Mouse (Mus musculus) lung, adult 18-20 months (tissue): ENCODE data around the gene Mospd3.
A peak's percentile ranks its signal among the peaks of the same experiment; 100 is the strongest.

ENCODE experiments used
- DNase-seq, 2 experiments: peaks; one replicate each; pipeline ENCODE4 v3.0.0; 2022; ENCODE audit warnings: mixed read lengths in 2 of 2

Gene Mospd3

GRCm38 (mm10) chr5:137570691-137571586, 29.9 kb downstream of the Mospd3 start:
- no peak for DNase-seq

- DNase-seq: no peak
These were observed 30.7 kb downstream of the Mospd3 start for GRCm38 (mm10) chr5:137570181-137570580.

DNA sequence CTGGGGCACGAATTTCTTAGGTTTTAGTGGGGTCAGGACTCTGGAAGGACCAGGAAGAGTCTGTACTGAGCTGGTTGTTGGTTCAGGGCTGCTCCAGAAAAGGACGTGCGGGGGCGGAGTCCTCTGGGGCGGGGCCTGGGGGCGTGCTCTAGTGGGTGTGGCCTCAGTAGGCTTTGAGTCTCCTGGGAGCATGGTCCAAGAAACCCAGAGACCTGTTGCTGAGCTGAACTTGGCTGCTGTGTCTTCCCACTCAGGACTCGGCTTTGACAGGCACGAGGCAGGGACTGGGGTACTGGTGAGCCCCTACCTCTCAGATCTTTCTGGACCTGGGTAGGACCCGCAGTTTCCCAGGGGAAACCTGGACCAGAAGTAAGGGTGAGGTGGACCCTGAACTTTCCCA, 31.2 kb downstream of the Mospd3 start, which contains the start of gene Tfr2:
Tfr2 (plus strand) TSS at position 176 of the 400 bp plus-strand sequence.
- peak; percentile 64 to 69 for DNase-seq

DNA sequence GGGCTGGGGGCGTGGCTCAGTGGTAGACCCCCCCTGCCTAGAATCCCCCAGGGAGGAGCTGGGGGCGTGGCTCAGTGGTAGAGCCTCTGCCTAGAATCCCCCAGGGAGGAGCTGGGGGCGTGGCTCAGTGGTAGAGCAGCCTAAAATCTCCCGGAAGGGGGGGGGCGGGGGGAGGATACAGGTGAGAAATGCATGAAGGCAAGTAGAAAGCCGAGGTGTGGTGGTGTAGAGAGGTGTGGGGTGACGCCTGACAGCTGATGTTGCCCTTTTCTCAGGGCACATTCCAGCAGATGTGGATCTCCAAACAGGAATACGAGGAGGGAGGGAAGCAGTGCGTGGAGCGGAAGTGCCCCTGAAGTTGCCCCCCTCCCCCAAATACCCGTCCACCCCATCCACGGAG, 31.8 kb downstream of the Mospd3 start:
- no peak for DNase-seq

DNA sequence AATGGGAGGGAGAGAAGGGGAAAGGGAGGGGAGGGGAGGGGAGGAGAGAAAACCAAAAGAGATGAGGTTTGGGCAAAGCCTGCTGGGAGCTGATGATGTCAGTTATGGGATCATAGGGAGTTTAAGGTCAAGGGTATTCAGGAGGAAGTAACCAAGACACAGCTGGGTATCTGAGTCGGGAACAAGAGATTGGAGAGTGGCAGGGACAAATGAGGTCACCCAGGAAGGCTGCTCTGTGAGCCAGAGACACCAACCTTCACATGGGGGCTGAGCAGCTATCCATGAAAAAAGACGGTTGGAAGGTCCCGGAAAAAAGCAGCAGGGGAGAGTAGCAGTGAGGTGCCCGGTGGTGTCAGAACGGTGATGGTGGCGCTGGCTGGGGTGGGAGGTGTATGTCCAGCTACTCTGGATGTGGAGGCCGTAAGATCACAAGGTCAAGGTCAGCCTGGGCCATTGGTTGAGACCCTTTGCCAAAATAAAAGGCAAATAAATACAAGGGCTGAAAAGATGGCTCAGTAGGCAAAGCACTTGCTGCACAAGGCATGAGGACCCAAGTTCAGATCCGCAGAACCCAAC, 32.5 kb downstream of the Mospd3 start:
- no peak for DNase-seq

GRCm38 (mm10) chr5:137566416-137566815, 34.4 kb downstream of the Mospd3 start:
- no peak for DNase-seq

GRCm38 (mm10) chr5:137565744-137566143, 35.1 kb downstream of the Mospd3 start:
- no peak for DNase-seq

DNA sequence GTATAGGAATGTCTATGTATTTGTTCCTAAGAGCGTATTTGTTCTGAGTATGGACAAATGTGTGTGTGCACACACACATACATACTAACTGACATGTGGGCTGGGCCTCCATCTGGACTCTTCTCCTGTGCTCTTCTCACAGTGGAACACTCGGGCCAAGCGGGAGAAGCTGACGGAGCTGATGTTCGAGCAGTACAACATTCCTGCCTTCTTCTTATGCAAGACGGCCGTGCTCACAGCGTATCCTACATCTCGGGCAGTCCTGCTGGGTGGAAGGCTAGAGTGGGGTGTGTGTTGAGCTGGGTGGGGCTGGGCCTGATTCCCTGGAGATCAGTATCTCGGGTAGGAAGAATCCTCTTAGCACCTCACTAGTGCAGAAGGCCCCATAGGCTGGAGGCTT, 37.9 kb downstream of the Mospd3 start:
- no peak for DNase-seq

DNA sequence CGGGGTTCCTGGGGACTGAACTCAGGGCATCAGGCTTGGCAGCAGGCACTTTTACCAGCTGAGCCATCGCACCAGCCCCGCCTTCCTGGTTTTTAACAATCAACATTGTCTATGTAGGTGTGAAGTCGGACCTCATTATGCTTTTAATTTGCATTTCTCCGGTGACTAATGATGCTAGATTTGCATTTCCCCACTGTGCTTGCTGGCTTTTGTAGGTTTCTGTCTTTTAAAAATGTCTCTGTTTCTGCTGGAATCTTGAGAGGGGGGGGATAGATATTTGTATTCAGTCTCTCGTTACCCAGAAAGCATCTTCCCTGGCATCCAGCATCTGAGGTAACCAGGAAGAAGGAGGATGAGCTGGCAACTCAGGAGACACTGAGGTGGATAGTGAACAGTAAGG, 39.3 kb downstream of the Mospd3 start:
- no peak for DNase-seq

DNA sequence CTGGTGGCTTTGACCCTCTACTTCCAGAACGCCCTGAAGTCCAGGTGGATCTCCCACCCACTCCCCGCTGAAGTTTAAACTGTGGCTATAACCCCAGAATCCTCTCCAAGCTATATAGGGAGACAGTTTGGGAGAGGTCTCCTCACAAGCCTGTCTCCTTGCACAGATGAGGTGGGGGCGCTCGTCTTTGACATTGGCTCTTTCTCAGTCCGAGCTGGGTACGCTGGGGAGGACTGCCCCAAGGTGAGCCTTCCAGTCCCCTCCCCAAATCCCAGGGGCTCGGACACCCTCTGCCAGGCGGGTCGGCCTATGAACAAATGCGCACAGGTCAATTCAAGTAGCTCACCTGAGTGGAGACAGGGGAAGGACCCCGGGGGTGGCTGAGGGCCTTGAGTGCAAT, 47.0 kb downstream of the Mospd3 start:
- DNase-seq: no peak

- peak; percentile 18 to 37 for DNase-seq
These were observed 47.4 kb downstream of the Mospd3 start, which contains the start of gene Actl6b for GRCm38 (mm10) chr5:137553411-137553837. TSS of gene Actl6b (plus strand) at chr5:137553517.

- no peak for DNase-seq
These were observed 47.9 kb downstream of the Mospd3 start for GRCm38 (mm10) chr5:137553000-137553399.

DNA sequence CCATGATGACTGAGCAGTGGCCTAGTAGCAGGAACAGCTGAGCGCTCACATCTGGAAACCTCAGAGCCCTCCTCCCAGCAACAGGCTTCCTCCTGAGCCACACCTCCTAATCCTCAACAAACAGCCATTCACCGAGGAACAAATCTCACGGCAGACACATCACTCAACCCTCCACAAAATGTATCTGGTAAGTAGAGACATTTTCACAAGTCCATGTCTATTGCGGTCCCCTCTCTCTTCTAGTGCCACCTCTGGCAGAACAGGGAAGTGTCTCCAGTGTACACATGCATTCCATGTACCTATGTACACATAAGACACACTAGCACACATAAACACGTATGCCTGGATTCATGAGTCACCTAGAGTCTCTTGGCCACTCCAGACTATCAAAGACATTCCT, 49.7 kb downstream of the Mospd3 start:
- DNase-seq: no peak

- DNase-seq: no peak
These were observed 51.0 kb downstream of the Mospd3 start for GRCm38 (mm10) chr5:137549840-137550239.
